Mouse (Mus musculus) midbrain, postnatal 0 days (tissue): ENCODE data around the gene Etv6. TPM values are rescaled to one million over a fixed set of nuclear protein-coding genes. Genes with fewer than 3 reads are reported as not detected.

Experiments used
- ATAC-seq: fragments of 200-750 bp; cut with Nextera tagmentation; 2 replicates; pipeline ENCODE4 v1.8.0; 2017; ENCODE audit warnings: moderate number of reproducible peaks, mild to moderate bottlenecking, moderate TSS enrichment, moderate library complexity; ENCODE audit not compliant: low FRiP score
- DNase-seq: peaks from one replicate; pipeline ENCODE4 v3.0.0-alpha.2; 2015; ENCODE audit warnings: low spot score
- H3K27ac ChIP-seq: fragments of 300-500 bp; sonication (generic); 2 replicates; pipeline ENCODE4 v1.5.1; 2014; ENCODE audit warnings: low read depth, mild to moderate bottlenecking, low read length, mixed read lengths
- H3K27me3 ChIP-seq: fragments of 300-500 bp; sonication (generic); 2 replicates; pipeline ENCODE4 v1.6.1; 2014; ENCODE audit warnings: low read length, control low read depth, mixed read lengths; ENCODE audit not compliant: insufficient read depth
- H3K36me3 ChIP-seq: fragments of 300-500 bp; sonication (generic); 2 replicates; pipeline ENCODE4 v1.6.1; 2014; ENCODE audit warnings: low read length, control low read depth, mixed read lengths; ENCODE audit not compliant: insufficient read depth
- H3K4me1 ChIP-seq: fragments of 300-500 bp; sonication (generic); 2 replicates; pipeline ENCODE4 v1.6.1; 2014; ENCODE audit warnings: mild to moderate bottlenecking, control low read depth, antibody characterized with exemption, low read length, mixed read lengths; ENCODE audit not compliant: insufficient read depth
- H3K4me2 ChIP-seq: fragments of 300-500 bp; sonication (generic); 2 replicates; pipeline ENCODE4 v1.6.1; 2014; ENCODE audit warnings: low read depth, mild to moderate bottlenecking, low read length, mixed read lengths; ENCODE audit not compliant: poor library complexity, severe bottlenecking
- H3K4me3 ChIP-seq: fragments of 300-500 bp; sonication (generic); 2 replicates; pipeline ENCODE4 v1.5.1; 2014; ENCODE audit warnings: low read depth, mild to moderate bottlenecking, low read length, moderate library complexity
- H3K9ac ChIP-seq: fragments of 300-500 bp; sonication (generic); replicated peaks from 2 replicates; pipeline ENCODE4 v1.6.1; 2014; ENCODE audit warnings: mild to moderate bottlenecking, low read length, moderate library complexity, mixed read lengths; ENCODE audit not compliant: poor library complexity, severe bottlenecking
- H3K9me3 ChIP-seq: fragments of 300-500 bp; sonication (generic); 2 replicates; pipeline ENCODE4 v1.6.1; 2016; ENCODE audit warnings: low read length, control low read depth
- CTCF ChIP-seq: IDR thresholded peaks from 2 replicates; pipeline ENCODE4 v1.5.1; 2016; ENCODE audit warnings: antibody characterized with exemption, mild to moderate bottlenecking
- WGBS: fragments of 180-500 bp; shearing (Covaris S2); extraction: QIAGEN DNeasy Blood & Tissue Kit; methylation state at CpG from one replicate; pipeline ENCODE4 v1.1.7; 2014; 5-methylcytosine and 5-hydroxymethylcytosine counted together
- polyA plus RNA-seq: library from polyadenylated mRNA; unstranded; fragments of >200 nt; fragmentation: Nextera tagmentation; extraction: Ambion mirVana; gene quantifications from 2 replicates; pipeline ENCODE4 v1.2.1, GENCODE M21; 2015
- total RNA-seq: library from RNA; depleted of rRNA; stranded (reverse); fragments of >200 nt; gene quantifications from 2 replicates; pipeline ENCODE4 v1.2.3, GENCODE M21; 2014

The Etv6 gene
- total and polyA plus RNA-seq, 2 experiments from 2014 or later, result 2.9 to 7.2 TPM

DNA sequence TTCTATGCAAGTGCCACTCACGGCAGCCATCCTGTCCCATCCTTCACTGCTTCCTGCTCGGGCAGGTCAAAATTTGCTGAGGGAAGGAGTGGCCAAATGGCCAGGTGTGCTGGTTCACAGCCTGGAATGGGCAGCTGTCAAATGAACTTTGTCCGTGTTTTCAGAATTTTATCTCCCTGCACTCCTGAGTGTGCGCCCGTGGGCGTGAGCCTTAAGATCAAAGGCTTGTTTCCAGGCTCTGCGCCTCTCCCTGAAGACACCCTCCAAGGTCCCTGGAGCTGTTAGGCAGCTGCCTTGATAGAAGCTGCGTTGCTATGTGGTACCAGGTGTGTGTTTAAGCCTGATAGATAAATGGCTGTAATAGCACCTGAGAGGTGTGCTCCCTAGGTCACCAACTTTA, 76.1 kb downstream of the Etv6 start:
- DNase-seq (no peak), ATAC-seq (no peak)
- 92% methylated on average over 8 of the region's 8 CpGs for WGBS
- Histone ChIP-seq H3K4me1 (no peaks in the 10 kb centered on the region), H3K4me2 (no peak overlapping the region), H3K9ac (no peak overlapping the region), H3K9me3 (no peaks in the 10 kb centered on the region), H3K27me3 (no peaks in the 10 kb centered on the region), H3K27ac (no peak overlapping the region), H3K36me3 (no peaks in the 10 kb centered on the region), H3K4me3 (no peak overlapping the region)
- no peak for TF ChIP-seq CTCF

DNA sequence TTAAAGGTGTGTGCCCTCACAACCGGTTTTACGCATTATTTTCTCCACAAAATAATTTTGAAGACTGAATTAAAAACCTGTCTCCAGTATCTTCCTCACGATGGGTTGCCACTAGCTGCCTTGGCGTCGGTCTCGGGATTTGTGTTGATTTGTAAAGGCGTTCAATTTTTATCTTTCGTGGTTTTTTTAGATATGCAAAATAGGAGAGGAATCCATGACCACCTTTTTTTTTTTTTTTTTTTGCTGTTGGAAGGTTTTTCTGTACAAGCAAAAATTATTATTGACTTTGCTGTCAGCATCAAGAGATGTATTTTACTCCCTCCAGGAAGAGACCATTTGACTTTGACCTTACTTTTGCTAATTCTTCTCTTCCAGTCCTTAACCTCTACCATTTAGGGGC, 77.3 kb downstream of the Etv6 start:
- DNase-seq, result no peak
- no peaks in the 10 kb centered on the region for H3K4me1 ChIP-seq
- H3K27ac ChIP-seq, result no peak overlapping the region
- no peak for TF ChIP-seq CTCF
- no peak overlapping the region for H3K4me3 ChIP-seq
- H3K27me3 ChIP-seq, result no peaks in the 10 kb centered on the region
- ATAC-seq, result no peak
- no peaks in the 10 kb centered on the region for H3K36me3 ChIP-seq
- H3K9me3 ChIP-seq, result no peaks in the 10 kb centered on the region
- 86% methylated on average over 8 of the region's 8 CpGs for WGBS
- no peak overlapping the region for H3K9ac ChIP-seq
- no peak overlapping the region for H3K4me2 ChIP-seq

DNA sequence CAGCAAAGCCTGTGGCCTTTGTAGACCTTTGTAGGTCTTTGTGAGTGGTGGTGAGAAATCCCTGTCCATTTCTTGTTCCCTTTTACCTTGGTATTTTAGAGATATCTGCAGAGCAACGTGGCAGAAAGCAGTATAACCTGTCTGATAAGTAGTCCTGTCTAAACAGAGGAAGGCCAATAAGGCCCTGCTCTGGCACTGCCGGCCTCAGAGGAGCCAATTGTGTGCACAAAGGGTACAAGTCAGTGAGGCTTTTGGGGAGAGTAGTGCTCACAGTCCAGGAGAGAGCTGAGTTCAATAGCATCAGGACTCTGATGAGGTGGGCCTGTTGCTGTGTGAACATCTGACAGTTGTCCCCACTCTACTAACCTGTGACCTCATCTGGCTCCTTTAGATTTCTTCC, 77.7 kb downstream of the Etv6 start:
- DNase-seq (no peak), ATAC-seq (no peak)
- Histone ChIP-seq H3K9ac (no peak overlapping the region), H3K27ac (no peak overlapping the region), H3K4me1 (no peaks in the 10 kb centered on the region), H3K27me3 (no peaks in the 10 kb centered on the region), H3K4me2 (no peak overlapping the region), H3K4me3 (no peak overlapping the region), H3K36me3 (no peaks in the 10 kb centered on the region), H3K9me3 (no peaks in the 10 kb centered on the region)
- TF ChIP-seq CTCF, result no peak
- WGBS, result 86% methylated on average over 2 of the region's 2 CpGs

DNA sequence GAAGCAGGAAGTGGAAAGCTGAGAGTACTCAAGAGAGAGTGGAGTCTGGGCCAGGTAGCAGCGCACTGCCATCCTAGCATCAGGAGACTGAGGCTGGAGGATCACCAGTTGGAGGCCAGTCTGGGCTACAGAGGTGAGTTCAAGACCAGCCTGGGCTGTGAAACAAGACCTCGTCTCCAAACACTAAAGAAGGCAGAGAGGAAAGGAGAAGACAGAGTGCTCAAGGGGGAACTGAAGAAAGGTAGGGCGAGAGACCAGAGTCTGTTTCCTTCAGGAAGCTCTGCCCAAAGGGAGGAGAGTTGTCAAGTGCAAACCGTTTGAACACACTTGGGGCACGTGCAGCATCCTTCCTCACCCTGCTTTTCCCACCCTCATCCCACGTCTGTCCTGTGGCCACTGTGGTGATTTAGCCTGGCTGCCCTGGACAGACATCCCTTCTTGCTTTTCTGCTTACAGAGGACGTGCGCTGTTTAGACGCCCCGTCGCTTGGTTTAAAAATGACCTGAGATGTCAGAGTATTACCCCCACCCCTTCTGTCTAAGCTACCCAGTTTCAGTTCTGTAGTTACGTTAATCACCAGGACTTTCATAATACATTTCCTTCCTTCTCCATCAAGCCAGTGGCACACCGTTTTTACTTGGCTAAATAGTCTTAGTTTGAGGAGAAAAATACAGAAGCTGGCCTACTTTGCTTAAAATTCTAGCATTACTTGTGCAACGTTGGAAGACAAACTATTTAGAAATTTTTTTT, 79.9 kb downstream of the Etv6 start:
- Histone ChIP-seq H3K9ac (no peak overlapping the region), H3K4me3 (no peak overlapping the region), H3K9me3 (no peaks in the 10 kb centered on the region), H3K36me3 (no peaks in the 10 kb centered on the region), H3K27me3 (no peaks in the 10 kb centered on the region), H3K4me2 (no peak overlapping the region), H3K27ac (no peak overlapping the region), H3K4me1 (no peaks in the 10 kb centered on the region)
- TF ChIP-seq CTCF, result no peak
- WGBS, result 91% methylated on average over 14 of the region's 14 CpGs
- no peak for ATAC-seq
- DNase-seq, result no peak

GRCm38 (mm10) chr6:134117380-134117938, 82.0 kb downstream of the Etv6 start:
- ATAC-seq (no peak), DNase-seq (no peak)
- Histone ChIP-seq H3K9me3 (no peaks in the 10 kb centered on the region), H3K4me1 (no peaks in the 10 kb centered on the region), H3K36me3 (no peaks in the 10 kb centered on the region), H3K4me3 (no peak overlapping the region), H3K9ac (no peak overlapping the region), H3K27ac (no peak overlapping the region), H3K4me2 (no peak overlapping the region), H3K27me3 (no peaks in the 10 kb centered on the region)
- 94% methylated on average over 13 of the region's 13 CpGs for WGBS
- TF ChIP-seq CTCF, result no peak

- 73% methylated on average over 5 of the region's 5 CpGs for WGBS
- H3K36me3 ChIP-seq, result no peaks in the 10 kb centered on the region
- H3K9ac ChIP-seq, result no peak overlapping the region
- H3K4me1 ChIP-seq, result no peaks in the 10 kb centered on the region
- ATAC-seq, result no peak
- H3K27ac ChIP-seq, result no peak overlapping the region
- no peak for DNase-seq
- no peak overlapping the region for H3K4me3 ChIP-seq
- no peak overlapping the region for H3K4me2 ChIP-seq
- no peak for TF ChIP-seq CTCF
- no peaks in the 10 kb centered on the region for H3K9me3 ChIP-seq
- no peaks in the 10 kb centered on the region for H3K27me3 ChIP-seq
Observed at GRCm38 (mm10) chr6:134118506-134118905, 83.0 kb downstream of the Etv6 start.
